Mouse (Mus musculus) hindbrain, postnatal 0 days (tissue): ENCODE results near the gene Slc16a13. TPM values are rescaled to one million over a fixed set of nuclear protein-coding genes. Genes with fewer than 3 reads are reported as not detected.

ENCODE experiments used
- ATAC-seq: fragments of 200-750 bp; cut with Nextera tagmentation; 2 replicates; pipeline ENCODE4 v1.8.0; 2017; ENCODE audit warnings: mild to moderate bottlenecking, moderate TSS enrichment, moderate library complexity
- DNase-seq: peaks from one replicate; pipeline ENCODE4 v3.0.0-alpha.2; 2015; ENCODE audit warnings: low spot score
- H3K27ac ChIP-seq: fragments of 300-500 bp; sonication (generic); 2 replicates; pipeline ENCODE4 v1.5.1; 2014; ENCODE audit warnings: mild to moderate bottlenecking
- H3K27me3 ChIP-seq: fragments of 300-500 bp; sonication (generic); 2 replicates; pipeline ENCODE4 v1.6.1; 2014; ENCODE audit warnings: low read length, mixed read lengths; ENCODE audit not compliant: insufficient read depth
- H3K36me3 ChIP-seq: fragments of 300-500 bp; sonication (generic); 2 replicates; pipeline ENCODE4 v1.6.1; 2014; ENCODE audit warnings: low read length, mixed read lengths; ENCODE audit not compliant: insufficient read depth
- H3K4me1 ChIP-seq: fragments of 300-500 bp; sonication (generic); 2 replicates; pipeline ENCODE4 v1.6.1; 2014; ENCODE audit warnings: antibody characterized with exemption, low read length, mixed read lengths; ENCODE audit not compliant: insufficient read depth
- H3K4me2 ChIP-seq: fragments of 300-500 bp; sonication (generic); 2 replicates; pipeline ENCODE4 v1.6.1; 2014; ENCODE audit warnings: low read depth, mild to moderate bottlenecking, low read length, moderate library complexity, mixed read lengths
- H3K4me3 ChIP-seq: fragments of 300-500 bp; sonication (generic); 2 replicates; pipeline ENCODE4 v1.5.1; 2014; ENCODE audit warnings: low read length
- H3K9ac ChIP-seq: fragments of 300-500 bp; sonication (generic); replicated peaks from 2 replicates; pipeline ENCODE4 v1.6.1; 2014; ENCODE audit warnings: mild to moderate bottlenecking, low read length, moderate library complexity, mixed read lengths
- H3K9me3 ChIP-seq: fragments of 300-500 bp; sonication (generic); 2 replicates; pipeline ENCODE4 v1.6.1; 2016; ENCODE audit warnings: low read length, mixed read lengths
- CTCF ChIP-seq: IDR thresholded peaks from 2 replicates; pipeline ENCODE4 v1.5.1; 2016; ENCODE audit warnings: antibody characterized with exemption, control low read depth, low read depth
- WGBS: fragments of 180-500 bp; shearing (Covaris S2); extraction: QIAGEN DNeasy Blood & Tissue Kit; methylation state at CpG from one replicate; pipeline ENCODE4 v1.1.7; 2014; 5-methylcytosine and 5-hydroxymethylcytosine counted together
- polyA plus RNA-seq: library from polyadenylated mRNA; unstranded; fragments of >200 nt; fragmentation: Nextera tagmentation; extraction: Ambion mirVana; gene quantifications from 2 replicates; pipeline ENCODE4 v1.2.1, GENCODE M21; 2015
- total RNA-seq: library from RNA; depleted of rRNA; stranded (reverse); fragments of >200 nt; gene quantifications from 2 replicates; pipeline ENCODE4 v1.2.3, GENCODE M21; 2014

Slc16a13 gene
- total and polyA plus RNA-seq, 2 experiments from 2014 or later, result 10.8 to 15.3 TPM

- 88% methylated on average over 4 of the region's 4 CpGs for WGBS
- TF ChIP-seq CTCF, result no peak
- no peak overlapping the region for H3K27ac ChIP-seq
- ATAC-seq (no peak), DNase-seq (no peak)
- H3K4me2 ChIP-seq, result no peak overlapping the region
- no peaks in the 10 kb centered on the region for H3K36me3 ChIP-seq
- no peak overlapping the region for H3K4me3 ChIP-seq
- H3K4me1 ChIP-seq, result no peaks in the 10 kb centered on the region
- no peaks in the 10 kb centered on the region for H3K27me3 ChIP-seq
- no peak overlapping the region for H3K9ac ChIP-seq
- H3K9me3 ChIP-seq, result no peaks in the 10 kb centered on the region
Measured at GRCm38 (mm10) chr11:70192157-70192556, 28.7 kb downstream of the Slc16a13 start.

DNA sequence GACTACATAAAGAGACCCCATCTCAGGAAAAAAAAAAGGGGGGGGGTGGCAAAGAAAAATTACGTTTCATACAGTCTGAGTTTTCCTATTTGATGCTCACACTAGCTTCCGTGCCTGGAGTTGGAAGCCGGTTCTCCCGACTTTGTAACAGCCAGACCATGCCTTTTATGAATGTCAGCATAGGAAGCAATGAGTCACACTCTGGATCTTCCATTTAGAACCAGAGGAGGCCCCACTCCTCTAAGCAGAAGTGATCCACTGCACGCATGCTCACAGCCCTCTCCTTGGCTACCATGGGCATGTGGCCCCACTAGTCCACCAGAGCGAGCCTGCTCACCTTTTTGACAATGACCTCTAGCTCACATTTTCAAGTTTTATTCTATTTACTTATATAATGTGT is 29.7 kb downstream of the Slc16a13 start:
- Histone ChIP-seq H3K4me1 (no peaks in the 10 kb centered on the region), H3K9ac (no peak overlapping the region), H3K9me3 (no peaks in the 10 kb centered on the region), H3K27me3 (no peaks in the 10 kb centered on the region), H3K4me3 (no peak overlapping the region), H3K27ac (no peak overlapping the region), H3K36me3 (no peaks in the 10 kb centered on the region), H3K4me2 (no peak overlapping the region)
- DNase-seq (no peak), ATAC-seq (no peak)
- no peak for TF ChIP-seq CTCF
- WGBS, result 81% methylated on average over 6 of the region's 6 CpGs

GRCm38 (mm10) chr11:70189319-70190134 is 31.3 kb downstream of the Slc16a13 start:
- Histone ChIP-seq H3K4me2 (no peak overlapping the region), H3K36me3 (no peaks in the 10 kb centered on the region), H3K9ac (no peak overlapping the region), H3K4me1 (no peaks in the 10 kb centered on the region), H3K27me3 (no peaks in the 10 kb centered on the region), H3K4me3 (no peak overlapping the region), H3K27ac (no peak overlapping the region), H3K9me3 (no peaks in the 10 kb centered on the region)
- 75% methylated on average over 28 of the region's 28 CpGs for WGBS
- no peak for DNase-seq
- no peak for ATAC-seq
- no peak for TF ChIP-seq CTCF

DNA sequence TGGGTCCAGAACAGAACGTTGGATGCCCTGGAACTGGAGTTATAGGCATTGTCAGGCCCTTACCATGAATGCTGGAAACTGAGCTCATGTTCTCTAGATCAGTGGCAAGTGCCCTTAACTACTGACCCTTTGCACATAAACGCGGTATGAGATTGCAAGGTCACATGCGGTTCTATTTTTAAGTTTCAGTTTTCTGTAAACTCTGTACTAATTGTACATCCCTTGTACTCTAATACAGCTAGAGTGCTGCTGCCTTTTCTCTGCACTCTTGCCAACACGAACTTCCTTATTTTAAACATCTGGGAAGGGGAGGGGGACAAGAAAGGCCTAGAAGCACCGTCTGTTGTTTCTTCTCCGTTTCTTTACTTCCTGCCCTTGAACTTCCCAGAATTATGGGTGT is 35.7 kb downstream of the Slc16a13 start:
- Histone ChIP-seq H3K27me3 (no peaks in the 10 kb centered on the region), H3K9me3 (no peaks in the 10 kb centered on the region), H3K36me3 (no peaks in the 10 kb centered on the region), H3K4me1 (no peaks in the 10 kb centered on the region), H3K4me2 (no peak overlapping the region), H3K4me3 (no peak overlapping the region), H3K9ac (no peak overlapping the region), H3K27ac (no peak overlapping the region)
- WGBS, result 83% methylated on average over 7 of the region's 7 CpGs
- no peak for ATAC-seq
- TF ChIP-seq CTCF, result no peak
- no peak for DNase-seq

- ATAC-seq (no peak), DNase-seq (no peak)
- no peak for TF ChIP-seq CTCF
- no peak overlapping the region for H3K27ac ChIP-seq
- no peaks in the 10 kb centered on the region for H3K9me3 ChIP-seq
- WGBS, result 91% methylated on average over 4 of the region's 4 CpGs
- no peak overlapping the region for H3K9ac ChIP-seq
- no peak overlapping the region for H3K4me3 ChIP-seq
- no peaks in the 10 kb centered on the region for H3K36me3 ChIP-seq
- H3K27me3 ChIP-seq, result no peaks in the 10 kb centered on the region
- no peaks in the 10 kb centered on the region for H3K4me1 ChIP-seq
- no peak overlapping the region for H3K4me2 ChIP-seq
Measured at GRCm38 (mm10) chr11:70180496-70180895, 40.4 kb downstream of the Slc16a13 start.

GRCm38 (mm10) chr11:70179401-70179800 is 41.5 kb downstream of the Slc16a13 start:
- 31% methylated on average over 14 of the region's 14 CpGs for WGBS
- Histone ChIP-seq H3K4me2 (no peak overlapping the region), H3K4me3 (no peak overlapping the region)

GRCm38 (mm10) chr11:70178756-70179155 is 42.1 kb downstream of the Slc16a13 start:
- 81% methylated on average over 11 of the region's 11 CpGs for WGBS
- no peaks in the 10 kb centered on the region for H3K36me3 ChIP-seq
- no peak for TF ChIP-seq CTCF
- H3K27ac ChIP-seq, result no peak overlapping the region
- H3K9me3 ChIP-seq, result no peaks in the 10 kb centered on the region
- H3K4me2 ChIP-seq, result no peak overlapping the region
- no peak for DNase-seq
- no peaks in the 10 kb centered on the region for H3K4me1 ChIP-seq
- no peak for ATAC-seq
- H3K4me3 ChIP-seq, result no peak overlapping the region
- H3K9ac ChIP-seq, result no peak overlapping the region
- H3K27me3 ChIP-seq, result no peaks in the 10 kb centered on the region

More at GRCm38 (mm10) chr11:70179401-70179800, 41.5 kb downstream of the Slc16a13 start:
- Histone ChIP-seq H3K9ac (no peak overlapping the region), H3K36me3 (no peaks in the 10 kb centered on the region), H3K27me3 (no peaks in the 10 kb centered on the region), H3K4me1 (no peaks in the 10 kb centered on the region), H3K27ac (no peak overlapping the region), H3K9me3 (no peaks in the 10 kb centered on the region)
- peak; percentile 70 for TF ChIP-seq CTCF
- no peak for ATAC-seq
- DNase-seq, result peak; percentile 68
